Mouse (Mus musculus) regulatory T cell (primary cell): Measurements from ENCODE around the gene Olfr617.
"Not testable (repeated sequence)": the region's sequence is repeated elsewhere in the genome, so short reads cannot be mapped to it uniquely, and the experiment has no call there.

Source experiments
- in situ Hi-C: fragments of 300-600 bp; cut with MboI, MseI; formaldehyde crosslinking; loops from one replicate; pipeline ENCODE4 v1.15.1; 2025; ENCODE audit warnings: high pct_unique_total_duplicates

The Olfr617 gene

GRCm38 (mm10) chr7:103572761-103573160 lies at the start of gene Olfr617:
Olfr617 (plus strand) TSS chr7:103573061.
- in situ Hi-C loops: no loop called here

- in situ Hi-C loops: not testable (repeated sequence)
Observed at GRCm38 (mm10) chr7:103542617-103543016, 30.2 kb upstream of the Olfr617 start, which contains the start of gene Olfr612. Olfr612 (minus strand) TSS chr7:103542717.

- in situ Hi-C loops: no loop called here
Observed at GRCm38 (mm10) chr7:103547774-103548173, 25.1 kb upstream of the Olfr617 start, which contains the start of gene Olfr613. Olfr613 (plus strand) TSS chr7:103548074.

- in situ Hi-C loops: no loop called here
Observed at GRCm38 (mm10) chr7:103555779-103556178, 17.1 kb upstream of the Olfr617 start, which contains the start of gene Olfr615. Olfr615 (plus strand) TSS chr7:103556079.

GRCm38 (mm10) chr7:103569043-103569442 lies 3.8 kb upstream of the Olfr617 start, which contains the start of gene Olfr616:
Olfr616 (minus strand) TSS chr7:103569143.
- in situ Hi-C loops: no loop called here

- in situ Hi-C loops: no loop called here
Observed at GRCm38 (mm10) chr7:103589803-103590202, 16.9 kb downstream of the Olfr617 start, which contains the start of gene Olfr618. Olfr618 (plus strand) TSS chr7:103590103.

GRCm38 (mm10) chr7:103600275-103600674 lies 27.4 kb downstream of the Olfr617 start, which contains the start of gene Olfr619:
Olfr619 (plus strand) TSS chr7:103600575.
- in situ Hi-C loops: no loop called here

GRCm38 (mm10) chr7:103607425-103607824 lies 34.6 kb downstream of the Olfr617 start:
- in situ Hi-C loops: no loop called here

- in situ Hi-C loops: no loop called here
Observed at GRCm38 (mm10) chr7:103612434-103612833, 39.6 kb downstream of the Olfr617 start, which contains the start of gene Olfr620. Olfr620 (minus strand) TSS chr7:103612534.
